Mouse (Mus musculus) ES-CJ7 (cell line): ENCODE measurements around the gene Man1a.

Source experiments
- DNase-seq: peaks from one replicate; pipeline ENCODE4 v3.0.0; 2011; ENCODE audit warnings: low read depth, low spot score

Gene Man1a

DNA sequence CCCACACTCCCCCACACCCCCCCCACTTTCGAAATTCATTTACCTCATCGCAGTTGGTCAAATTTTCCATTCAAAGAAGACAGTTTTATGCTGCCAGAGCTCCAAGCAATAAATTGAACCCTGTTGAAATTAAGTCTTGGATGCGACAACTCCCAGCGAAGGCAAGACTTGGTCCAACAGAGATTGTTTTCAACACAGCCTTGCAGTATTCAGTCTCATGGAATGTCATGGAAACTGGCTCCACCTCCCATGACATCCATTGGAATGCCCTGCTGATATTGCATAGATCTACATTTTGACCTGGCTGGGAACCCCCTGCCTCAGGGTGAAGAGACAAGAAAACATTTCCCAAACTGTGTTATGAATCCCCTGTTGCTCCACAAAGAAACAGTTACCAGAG lies at the start of gene Man1a:
TSS of gene Man1a (minus strand) at position 190 of the 400 bp plus-strand sequence.
- peak; percentile 10 for DNase-seq

DNA sequence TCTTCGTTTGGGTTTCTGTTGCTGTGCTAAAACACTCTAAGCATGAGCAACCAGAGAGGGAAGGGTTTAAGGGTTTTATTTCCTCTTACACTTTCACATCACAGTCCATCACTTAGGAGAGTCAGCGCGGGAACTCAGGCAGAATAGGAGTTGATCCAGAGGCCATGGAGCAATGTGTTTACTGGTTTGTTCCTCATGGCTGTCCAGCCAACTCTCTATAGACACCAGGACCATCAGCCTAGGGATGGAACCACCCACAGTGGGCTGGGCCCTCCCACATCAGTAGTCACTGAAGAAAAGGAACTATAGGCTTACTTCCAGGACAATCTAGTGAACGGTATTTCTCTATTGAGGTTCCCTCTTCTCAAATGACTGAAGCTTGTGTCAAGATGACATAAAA lies 45.4 kb upstream of the Man1a start:
- no peak for DNase-seq

DNA sequence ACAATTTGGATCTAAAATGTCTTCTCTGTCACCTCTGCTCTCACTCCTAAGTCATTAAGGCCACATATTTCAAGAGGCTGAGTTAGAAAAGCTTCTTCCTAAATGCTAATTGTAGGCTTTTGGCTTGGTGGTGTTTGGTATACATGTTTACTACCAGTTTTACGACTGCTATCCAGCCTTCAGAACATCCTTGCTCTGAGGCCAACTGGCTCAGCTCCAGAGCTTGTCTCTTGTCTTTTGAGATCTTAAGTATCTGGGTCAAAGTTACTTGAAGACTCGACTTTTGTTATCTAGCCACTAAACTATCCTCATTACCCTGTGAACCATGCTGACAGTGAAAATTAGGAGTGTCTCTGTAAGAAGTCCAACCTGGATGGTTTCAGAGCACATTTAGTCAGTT lies 44.0 kb upstream of the Man1a start:
- DNase-seq, result no peak

DNA sequence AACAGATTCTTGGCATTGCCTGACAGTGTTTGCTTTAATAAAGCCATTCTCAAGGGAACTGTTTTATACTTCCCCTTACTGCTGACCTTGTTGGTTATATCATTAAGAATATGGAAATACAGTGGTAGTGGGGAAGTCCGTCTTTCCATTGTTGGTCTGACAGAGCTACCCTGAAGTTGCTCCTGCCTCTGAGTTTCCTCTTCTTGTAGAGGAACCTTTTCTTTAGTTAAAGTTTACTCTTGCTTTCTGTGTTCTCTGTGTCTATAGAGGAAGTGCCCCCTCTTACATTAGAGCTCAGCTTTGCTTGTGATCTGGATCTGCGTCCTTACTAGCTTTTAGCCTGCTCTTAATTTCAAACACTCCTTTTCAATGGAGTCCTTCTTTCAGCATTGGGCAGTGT lies 42.9 kb upstream of the Man1a start:
- DNase-seq, result no peak

DNA sequence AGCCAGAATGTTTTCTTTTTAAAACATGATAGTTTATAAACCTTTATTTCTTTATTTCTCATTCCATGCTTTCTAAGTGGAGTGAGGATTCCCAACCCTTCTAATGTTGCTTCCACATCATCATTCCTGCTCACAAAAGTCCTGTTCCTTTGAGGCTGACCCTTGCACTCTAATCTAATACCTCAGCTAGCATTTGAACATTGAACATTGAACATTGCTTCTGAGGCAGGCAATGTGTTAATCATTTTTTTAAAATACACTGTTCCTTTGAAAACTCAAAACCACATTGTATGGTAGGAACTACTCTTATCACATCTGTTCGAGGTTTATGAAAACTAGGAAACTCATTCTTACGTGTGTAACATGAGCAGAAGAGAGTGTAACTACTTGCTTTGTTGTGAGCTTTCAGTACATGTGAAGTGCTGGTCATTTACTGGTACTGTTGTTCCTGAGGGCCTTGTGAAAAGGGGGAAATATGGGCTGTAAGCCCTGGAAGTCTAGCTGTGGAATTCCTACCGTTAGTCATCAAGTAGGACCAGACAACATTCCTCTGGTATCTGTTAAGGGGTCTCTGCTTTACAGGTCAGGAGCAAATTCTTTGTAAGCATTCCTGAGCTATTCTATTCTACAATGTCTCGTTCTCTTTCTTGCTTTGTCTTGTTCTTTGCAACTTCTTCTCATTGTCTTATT lies 42.0 kb upstream of the Man1a start:
- no peak for DNase-seq

DNA sequence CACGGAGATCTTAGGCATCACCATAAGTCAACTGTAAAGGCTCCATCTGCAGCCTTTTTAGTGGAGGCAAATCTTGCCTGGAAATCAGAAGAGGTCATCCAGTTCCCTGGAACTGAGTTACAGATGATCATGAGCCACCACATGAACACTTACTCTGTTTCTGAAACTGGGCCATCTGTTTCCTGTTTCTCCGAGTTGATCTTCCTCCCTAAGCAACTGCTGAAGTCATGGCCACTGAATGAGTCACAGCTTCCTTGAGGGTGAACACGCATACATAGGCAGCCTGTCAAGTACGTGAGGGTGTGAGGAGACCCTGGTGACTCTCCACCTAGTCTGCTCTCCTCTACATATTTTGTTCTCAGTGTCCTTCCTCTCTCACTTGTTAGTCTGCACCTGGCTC lies 41.4 kb upstream of the Man1a start:
- DNase-seq, result no peak

DNA sequence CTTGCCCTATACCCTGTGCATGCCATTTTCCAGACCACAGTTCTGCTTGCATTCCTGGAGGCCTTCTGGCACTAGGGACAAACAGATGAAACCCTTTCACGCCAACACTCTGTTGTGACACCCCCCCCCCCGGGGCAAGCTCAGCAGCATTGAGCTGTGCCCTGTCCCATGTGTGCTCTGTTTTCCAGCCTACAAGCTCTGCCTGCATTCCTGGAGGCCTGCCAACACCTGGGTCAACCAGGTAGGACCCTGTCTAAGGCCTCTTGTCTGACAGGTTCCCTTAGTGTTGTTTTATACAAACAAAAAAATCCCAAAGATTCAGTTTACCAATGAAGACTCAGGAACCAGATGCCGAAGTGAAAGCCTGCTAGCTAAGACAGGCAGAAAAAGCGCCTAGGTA lies 27.3 kb upstream of the Man1a start:
- no peak for DNase-seq

DNA sequence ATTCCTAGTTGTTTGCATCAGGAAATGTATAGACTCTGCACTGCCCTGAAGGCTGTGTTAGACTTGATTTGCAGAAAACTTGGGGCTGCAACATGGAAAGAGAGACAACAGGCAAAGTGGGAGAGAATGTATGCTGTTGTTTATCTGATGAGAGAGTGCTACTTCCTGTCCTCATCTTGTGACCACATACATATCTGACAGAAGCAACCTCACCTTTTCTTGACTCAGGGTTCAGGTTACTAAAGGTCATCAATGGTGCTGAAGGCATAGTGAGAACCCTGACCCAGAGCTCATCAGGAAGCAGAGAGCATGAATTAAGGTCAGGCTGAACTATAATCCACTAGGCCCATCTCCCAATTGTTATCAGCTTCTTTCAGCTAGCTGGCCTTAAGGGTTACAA lies 15.7 kb upstream of the Man1a start:
- no peak for DNase-seq

DNA sequence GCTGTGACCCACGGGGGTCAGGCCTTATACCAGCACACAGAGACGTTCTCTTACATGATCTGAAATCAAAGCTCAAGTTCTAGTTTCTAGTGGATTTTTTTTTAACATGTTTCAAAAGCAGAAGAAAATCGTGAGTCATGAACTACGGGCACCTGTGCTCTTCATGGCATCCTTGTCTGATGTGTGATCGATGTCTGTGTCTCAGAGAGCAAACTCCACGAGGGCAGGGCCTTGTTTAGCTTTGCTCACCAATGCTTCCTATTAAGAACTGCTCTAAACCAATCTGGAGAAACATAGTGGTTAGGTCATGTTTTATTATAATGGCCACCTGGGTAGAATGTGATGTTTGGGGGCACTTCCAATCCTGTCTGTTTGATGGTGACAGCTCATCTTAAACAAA lies 13.5 kb upstream of the Man1a start:
- no peak for DNase-seq

DNA sequence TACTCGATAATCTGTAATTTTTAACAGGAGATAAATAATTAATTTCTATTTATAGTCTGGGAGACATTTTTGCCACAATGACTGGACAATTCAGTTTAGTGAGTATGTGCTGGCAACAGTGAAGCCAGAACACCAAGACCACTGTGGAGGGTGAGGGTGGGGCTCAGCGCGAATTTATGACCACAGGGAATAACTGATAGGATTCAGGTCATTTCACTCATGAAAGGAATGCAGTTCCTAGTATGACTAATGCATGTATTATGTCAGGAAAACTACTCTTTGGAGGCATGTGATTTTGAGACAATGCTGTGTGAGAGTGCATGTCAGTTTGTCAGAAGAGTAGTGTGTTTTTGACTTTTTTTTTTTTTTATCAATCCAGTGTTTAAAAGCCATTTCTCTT lies 10.9 kb upstream of the Man1a start:
- no peak for DNase-seq

DNA sequence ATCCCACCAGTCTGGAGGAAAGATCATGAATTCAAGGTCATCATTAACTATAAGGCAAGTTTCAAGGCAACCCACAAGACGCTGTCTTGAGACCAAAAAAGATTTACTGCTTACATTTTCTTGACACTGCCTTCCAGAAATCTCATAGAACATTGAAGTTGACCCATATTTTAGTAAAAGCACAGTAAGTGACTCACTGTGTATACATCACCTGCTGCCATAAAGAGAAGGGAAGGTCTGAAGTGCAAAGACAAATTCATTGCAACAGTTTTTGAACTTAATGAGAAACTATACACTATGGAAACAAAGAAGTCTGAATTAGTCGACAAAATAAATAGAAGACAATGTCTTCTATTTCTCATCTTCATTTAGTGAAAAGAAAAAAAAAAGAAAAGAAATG lies 8.7 kb upstream of the Man1a start:
- DNase-seq, result no peak

DNA sequence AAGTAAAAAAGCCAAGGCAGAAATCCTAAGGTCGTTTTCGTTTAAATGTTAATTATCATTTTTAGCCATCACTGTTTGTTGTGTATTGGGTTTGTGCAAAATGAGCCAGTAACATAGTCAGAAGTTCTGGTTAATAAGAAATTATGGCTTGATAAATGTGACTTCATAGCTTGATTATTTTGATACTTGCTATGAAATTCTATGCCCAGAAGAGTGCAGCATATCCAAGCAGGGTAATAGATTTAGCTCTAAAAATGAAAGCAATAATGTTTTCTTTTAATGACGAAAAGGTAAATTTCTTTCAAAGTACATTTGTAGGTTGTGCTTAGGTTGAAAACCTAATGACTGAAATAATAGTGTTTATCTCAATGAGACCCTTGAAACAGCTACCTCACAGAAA lies 596 bp upstream of the Man1a start:
- no peak for DNase-seq

DNA sequence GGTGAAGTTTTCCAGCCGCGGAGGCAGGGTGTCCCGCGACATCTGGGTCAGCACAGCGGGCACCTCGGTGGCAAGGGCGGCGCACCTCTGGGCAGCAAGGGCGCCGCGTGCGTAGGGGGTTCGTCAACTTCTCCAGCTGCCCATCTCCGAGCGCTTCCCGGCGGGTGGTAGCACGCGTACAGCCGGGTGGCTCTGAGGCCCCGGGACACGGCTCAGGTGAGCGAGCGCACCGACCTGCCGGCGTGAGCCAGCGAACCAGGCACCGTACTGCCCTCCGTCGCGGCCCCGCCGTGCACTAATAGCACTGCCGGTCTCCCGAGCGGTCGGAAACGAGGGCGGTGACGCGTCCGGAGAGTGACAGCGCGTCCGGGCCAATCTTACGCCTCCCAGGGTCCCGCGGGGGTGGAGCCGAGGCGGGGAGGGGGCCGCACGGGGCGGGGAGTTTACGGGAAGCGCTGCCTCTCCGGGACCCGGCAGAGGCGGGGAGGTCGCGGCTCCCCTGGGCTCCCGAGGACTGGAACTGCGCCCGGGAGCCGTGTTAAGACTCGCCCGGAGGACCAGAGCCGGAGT lies 883 bp downstream of the Man1a start:
- DNase-seq, result peak; percentile 81

DNA sequence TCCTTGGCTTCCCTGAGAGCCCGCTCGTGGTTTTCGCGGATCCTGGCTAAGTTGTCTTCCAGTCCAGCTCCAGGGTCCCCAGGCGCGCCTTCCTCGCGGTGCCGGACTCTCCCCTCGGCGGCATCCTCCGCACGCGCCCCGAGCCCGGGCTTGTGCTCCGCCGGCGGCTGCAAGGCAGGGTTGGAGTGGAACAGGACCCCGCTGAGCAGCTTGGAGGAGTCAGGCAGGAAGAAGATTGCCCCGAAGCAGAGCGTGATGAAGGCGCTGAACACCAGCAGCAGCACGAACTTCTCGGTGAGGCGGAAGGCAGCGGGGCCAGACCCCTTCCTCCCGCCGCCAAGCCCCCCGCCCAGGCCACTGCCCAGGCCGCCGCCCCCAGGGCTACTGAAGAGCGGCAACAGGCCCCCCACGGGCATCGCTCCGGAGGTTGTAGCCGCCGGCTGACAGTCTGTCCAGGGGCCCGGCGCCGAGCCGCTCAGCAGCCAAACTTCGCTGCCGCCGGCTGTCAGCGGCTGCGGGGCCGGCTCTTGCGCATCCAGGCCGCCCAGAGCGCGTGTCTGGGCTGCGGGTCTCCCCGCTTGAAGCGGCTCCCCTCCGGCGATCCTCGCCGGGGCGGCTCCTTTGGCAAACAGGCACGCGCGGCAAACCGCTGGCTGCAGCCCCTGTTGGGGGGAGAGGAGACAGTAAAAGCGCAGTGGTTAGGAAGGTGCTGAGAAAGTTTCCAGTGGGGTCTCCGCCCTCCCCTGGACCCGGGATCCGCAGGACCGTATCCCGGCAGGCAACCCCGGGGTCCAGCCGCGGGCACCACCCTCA lies 1.6 kb downstream of the Man1a start:
- peak; percentile 34 for DNase-seq

DNA sequence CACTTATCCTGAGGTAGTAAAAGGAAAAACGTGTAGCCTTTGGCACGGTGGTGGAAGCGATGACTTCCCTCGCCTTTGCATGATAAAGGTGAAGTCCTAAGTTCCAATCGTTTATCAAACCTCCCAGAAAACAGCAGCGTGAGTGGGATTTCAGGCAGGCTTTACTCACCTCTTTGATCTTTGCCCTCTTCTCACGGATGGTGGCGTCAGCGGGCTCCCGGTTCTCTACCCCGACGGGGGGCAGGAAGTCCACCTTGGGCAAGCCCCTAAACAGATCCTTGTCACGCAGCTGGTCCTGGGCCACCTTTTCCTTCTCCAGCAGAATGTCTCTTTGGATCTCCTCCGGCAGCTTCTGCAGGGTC lies 2.2 kb downstream of the Man1a start:
- DNase-seq, result peak; percentile 38

DNA sequence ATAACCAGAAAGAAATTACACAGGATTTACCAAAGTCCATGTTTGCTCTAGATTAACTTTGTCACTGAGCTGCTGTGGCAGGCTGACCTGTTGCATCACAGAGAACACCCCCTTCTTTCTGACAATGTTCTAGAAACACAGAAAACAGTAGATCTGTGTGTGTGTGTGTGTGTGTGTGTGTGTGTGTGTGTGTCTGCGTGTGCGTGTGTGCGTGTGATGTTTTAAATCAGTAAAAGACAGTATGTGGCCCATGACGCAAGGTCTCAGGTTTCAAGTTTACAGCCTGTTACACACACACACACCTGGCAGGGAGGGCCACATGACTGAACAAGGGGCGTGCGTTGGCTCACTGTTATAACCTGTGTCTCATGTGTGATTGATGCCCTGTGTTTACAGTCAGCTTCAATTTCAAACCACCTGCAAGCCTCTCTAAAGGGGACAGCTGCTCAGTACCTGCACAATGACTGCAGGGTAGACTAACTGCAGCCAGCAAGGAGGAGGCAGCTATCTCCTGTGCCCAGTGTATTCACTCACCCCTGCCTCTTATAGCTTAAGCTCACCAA lies 2.7 kb downstream of the Man1a start:
- no peak for DNase-seq

DNA sequence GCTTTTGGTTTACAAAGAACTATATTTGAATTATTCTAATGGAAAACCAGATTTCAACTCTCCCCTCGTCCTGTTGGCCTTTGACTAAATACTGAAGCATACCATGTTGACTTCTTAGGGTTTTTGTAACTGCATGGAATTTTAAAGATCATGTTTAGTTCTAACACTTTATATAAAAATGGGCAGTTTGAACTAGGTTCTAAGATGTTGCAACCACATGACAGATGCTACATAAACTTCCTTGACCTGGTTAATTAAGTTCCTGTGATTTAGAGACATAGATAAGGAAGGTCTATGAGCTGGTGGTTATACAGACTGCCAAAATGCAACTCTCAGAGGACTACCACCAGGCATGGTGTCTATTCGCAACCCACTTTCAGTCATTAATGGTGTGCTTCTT lies 4.1 kb downstream of the Man1a start:
- no peak for DNase-seq

DNA sequence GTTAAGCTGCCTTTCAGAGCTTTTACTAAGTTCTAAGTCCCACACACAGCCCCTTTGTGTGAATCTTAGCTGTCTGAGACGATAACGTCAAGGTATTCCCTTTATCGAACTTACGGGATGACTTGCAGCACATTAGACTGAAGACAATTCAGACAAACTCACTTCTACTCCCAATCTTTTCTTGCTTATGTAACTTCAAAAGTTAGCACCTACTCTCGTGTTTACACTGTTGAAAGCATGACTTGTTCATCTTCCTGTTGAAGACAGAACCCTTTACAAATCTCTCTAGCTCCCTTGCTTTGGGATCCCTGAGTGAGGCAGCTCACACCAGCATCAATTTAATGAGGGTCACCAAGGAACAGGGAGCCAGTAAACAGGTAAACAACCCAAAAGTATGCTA lies 5.9 kb downstream of the Man1a start:
- DNase-seq, result no peak

DNA sequence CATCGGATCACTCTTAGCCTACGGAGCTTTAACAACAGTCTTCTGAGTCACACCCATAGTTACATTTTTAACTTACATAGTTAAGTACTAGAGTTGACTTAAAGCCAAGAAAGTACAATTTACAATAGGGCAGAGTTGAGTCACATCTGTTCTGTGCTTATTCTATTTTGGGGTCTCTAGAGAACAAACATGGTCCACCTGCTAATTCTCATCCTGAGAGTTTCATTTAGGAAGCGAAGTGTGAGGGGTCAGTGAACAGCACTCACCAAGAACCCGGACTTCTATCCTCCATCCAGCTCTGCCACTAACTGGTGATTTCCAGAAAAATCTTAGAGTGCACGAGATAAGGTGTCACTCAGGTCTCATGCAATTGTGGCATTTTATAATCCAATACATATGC lies 7.0 kb downstream of the Man1a start:
- DNase-seq, result no peak

DNA sequence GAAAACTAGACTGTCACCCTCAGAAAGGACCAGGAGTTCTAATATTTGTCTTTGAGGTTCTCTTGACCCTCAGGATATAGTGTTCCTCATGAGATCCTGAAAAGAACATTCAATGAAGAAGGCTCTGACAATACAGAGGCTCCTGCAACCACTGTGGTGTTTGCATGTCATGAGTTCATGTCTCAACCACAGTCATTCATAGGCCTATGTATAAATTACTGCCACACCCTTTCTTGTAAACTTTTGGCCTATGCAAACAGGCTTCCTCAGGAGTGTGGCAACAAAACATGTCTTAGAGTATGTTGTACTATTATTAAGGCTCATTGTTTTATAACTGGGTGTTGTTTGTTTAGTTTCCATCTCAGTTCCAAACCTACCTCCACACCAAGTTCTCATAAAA lies 9.7 kb downstream of the Man1a start:
- DNase-seq, result no peak

DNA sequence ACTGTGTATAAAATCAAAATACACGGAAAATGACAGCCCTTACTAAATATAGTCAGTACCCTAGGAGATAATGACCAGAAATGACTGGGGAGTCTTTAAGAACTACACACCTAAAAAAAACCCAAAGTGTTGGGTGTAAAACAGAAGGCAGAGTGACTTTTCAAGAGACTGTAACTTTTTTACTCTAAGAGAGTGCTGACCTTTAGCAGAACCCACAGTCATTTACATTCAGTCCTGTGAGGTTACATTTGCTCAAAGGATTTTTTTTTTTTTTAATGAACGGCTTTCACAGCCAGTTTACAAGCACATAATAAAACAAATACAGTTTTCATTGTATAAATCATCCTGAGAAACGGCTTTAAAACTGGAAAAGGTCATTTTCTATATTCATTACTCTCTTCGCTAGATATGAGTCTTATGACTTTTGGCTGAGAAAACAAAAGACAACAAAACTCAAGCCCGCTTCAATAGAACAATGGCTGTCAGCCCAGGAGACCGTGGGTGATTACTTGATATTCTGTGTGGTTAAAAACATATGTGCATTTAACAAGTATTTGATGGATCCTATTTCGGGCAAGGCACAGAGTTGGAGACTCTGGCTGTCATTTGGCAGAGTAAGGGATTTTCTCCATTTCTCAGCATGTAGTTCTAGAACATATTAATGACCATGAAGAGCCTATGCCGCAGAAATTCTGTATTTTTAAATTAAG lies 12.7 kb downstream of the Man1a start:
- no peak for DNase-seq

DNA sequence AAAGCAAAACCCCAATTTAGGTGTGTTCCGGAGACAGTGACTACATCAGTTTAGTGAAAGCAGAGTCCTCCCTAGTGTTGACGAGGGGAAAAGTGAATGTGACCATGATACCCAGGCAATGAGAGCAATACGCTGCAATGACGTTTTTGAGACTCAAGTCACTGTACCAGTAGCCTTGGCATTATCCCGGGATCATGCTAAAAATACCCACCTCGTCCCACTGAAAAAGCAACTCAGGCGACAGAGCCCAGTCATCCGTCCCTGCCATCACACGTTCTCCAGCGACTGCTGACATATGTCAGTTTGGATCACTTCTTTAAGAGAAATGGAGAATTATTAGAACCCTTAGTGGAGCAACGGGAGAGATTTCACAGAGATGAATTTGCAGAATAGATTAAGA lies 13.6 kb downstream of the Man1a start:
- DNase-seq, result no peak
